Mouse (Mus musculus): ENCODE measurements around the gene B3gnt6.
"Not testable (repeated sequence)": the region's sequence is repeated elsewhere in the genome, so short reads cannot be mapped to it uniquely, and the experiment has no call there.

The B3gnt6 gene

DNA sequence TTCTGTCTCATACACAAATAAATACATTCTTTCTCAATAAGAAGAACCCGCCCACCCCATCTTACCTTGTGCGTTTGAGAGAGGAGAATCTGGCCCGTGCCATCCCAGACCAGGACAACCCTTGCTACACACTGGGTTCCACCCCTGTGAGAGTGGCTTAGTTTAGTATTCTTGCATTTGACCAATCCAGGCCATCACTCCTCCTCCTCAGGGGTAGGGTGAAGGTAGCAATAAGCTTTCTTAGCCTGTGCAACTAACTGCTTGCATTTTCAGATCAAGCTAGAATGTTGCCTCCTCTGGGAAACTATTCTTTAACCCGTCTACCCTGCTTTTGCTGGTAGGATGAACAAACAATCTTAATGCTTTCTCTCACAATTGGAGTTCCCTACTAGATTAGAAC, at the start of gene B3gnt6:
TSS of gene B3gnt6 (minus strand) at position 101 of the 400 bp plus-strand sequence.
- no peak for DNase-seq

DNA sequence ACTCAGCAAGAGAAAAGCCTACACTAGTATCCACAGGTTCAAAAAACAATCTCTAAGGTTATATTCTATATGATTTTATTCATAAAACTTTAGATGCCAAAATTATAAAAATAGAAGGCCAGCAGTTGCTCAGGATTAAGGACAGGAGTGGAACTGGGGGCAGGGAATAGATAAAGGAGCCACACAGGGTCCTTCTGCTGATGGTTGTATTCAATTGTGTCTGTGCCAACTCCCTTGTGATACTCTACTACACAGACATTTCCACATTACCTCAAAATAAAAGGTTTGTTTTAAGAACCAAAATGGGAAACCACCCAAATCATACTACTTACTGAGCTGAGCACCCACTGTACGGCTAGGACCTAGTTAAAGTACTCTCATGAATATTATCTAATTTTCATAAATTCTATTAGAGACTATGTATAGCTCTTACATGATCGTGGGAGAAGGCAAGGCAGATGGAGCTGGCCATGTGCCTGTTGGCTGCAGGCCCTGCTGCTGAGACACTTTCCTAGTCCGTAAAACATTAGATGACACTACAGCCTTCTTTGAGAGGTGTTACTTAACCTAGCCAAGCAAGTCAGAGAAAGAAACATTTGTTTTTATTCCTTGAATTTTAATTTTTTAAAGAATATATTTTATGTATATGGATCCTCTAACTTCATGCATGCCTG, 37.5 kb upstream of the B3gnt6 start:
- DNase-seq = peak; percentile 84

DNA sequence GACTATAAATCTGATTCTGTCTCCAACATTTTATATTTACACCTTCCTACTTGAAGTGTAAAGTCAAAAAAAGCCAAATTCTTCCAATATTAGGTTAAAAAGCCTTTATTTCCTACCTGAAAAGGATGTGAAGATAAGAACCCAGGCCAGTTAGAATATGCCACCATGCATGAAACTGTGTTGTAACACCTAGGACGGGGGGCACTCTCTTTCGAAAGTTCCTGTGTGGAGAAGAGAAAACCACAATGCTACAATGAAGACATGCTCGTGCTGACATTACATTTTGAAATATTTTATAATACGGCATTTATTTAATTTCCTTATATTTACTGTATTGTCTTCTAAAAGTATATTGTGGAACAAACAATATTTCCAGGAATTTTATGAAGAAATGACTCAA, 24.5 kb upstream of the B3gnt6 start:
- DNase-seq = no peak

- DNase-seq = no peak
Measured at GRCm38 (mm10) chr7:98216713-98217112, 17.4 kb upstream of the B3gnt6 start.

DNA sequence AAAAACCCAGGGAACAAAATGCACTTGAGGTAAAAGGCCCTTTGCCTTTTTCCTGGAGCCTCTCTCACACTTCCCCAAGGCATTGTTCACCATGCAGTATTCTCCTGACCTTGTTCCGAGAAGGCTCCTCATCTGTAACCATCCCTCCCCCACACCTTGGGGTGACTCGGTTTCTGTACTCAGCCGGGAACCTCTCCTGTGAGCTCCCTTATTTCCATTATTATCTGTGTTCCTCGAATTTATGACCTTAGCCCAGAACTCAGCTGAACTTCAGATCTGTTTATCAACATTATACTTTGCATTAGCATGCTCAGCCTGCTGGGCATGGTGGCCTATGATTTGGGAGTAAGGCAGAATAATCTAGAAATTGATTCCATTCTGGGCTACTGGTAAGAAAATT, 3.7 kb upstream of the B3gnt6 start:
- DNase-seq = no peak

- no peak for DNase-seq
Measured at GRCm38 (mm10) chr7:98201493-98202028, 2.3 kb upstream of the B3gnt6 start.

- DNase-seq = no peak
Measured at GRCm38 (mm10) chr7:98200396-98200795, 1.1 kb upstream of the B3gnt6 start.

GRCm38 (mm10) chr7:98195151-98195801, 4.0 kb downstream of the B3gnt6 start:
- no peak for DNase-seq

- DNase-seq = peak; percentile 14
Measured at GRCm38 (mm10) chr7:98194026-98194792, 5.1 kb downstream of the B3gnt6 start.

- peak; percentile 36 for DNase-seq
Measured at GRCm38 (mm10) chr7:98193515-98194025, 5.7 kb downstream of the B3gnt6 start.

DNA sequence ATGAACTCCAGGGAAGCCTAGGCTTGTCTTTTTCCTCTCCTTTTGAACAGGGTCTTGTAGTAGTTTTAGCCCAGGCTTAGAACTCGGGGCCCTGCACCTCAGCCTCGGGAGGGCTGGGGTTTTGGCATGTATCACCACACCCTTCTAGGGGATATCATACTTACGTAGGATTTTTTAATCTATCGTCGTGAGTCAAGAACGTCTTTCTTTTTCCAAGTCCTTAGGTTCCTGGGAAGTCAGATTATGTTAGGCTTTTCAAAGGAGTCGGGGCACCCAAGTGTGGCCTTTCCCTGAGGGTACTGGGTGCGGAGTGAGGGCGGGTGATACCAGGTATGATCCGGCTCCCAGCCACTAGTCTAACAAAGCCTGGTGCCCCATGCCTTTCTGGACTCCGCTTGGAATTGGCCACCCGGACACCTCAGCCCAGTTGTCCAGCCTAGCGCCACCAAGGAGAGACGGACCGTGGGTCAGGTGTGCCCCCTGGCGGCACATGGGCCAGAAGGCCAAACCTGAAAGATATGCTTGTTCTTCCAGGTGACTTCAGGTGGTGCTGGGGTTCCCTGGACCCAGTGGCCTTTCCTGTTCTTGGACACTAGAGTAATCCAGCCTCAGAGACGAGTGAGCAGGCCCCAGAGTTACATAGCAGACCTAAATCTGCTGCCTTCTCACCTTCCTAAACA, 7.6 kb downstream of the B3gnt6 start:
- no peak for DNase-seq

DNA sequence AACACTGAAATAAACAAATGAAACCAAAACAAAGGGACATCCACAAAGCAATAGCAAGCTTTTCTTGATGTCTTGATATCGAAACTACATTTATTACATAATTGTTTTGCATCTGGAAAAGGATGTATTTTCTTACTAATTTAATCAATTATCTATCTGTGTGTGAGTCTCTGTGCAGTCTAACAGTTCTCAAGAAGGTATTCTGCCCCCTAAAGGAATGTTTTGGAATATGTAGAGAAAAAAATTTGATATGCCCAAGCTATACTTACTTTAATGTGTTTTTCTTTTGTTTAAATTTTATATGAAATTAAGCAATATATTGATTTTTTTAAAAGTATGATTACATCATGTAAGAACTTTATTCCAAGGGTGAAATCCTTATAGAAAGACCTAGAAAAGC, 8.7 kb downstream of the B3gnt6 start:
- no peak for DNase-seq

GRCm38 (mm10) chr7:98189745-98190144, 9.5 kb downstream of the B3gnt6 start:
- DNase-seq = no peak

DNA sequence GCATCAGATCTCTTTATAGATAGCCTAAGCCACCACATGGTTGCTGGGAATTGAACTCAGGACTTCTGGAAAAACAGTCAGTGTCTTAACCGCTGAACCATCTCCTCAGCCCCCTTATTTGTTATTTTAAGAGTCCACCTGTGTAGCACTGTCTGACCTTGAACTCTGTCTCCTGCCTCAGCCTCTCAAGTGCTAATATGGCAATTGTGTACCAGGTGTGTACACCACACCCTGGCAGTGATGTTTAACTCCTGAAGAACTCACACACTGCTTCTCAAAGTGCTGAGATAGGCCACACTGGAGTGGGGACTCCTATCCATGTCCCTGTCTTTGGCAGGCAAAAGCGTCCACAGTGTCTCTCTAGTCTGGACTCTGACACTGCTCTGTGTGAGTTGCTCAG, 10.6 kb downstream of the B3gnt6 start:
- DNase-seq = no peak

GRCm38 (mm10) chr7:98188238-98188637, 11.0 kb downstream of the B3gnt6 start:
- DNase-seq = no peak

GRCm38 (mm10) chr7:98187332-98187731, 11.9 kb downstream of the B3gnt6 start:
- DNase-seq = not testable (repeated sequence)

DNA sequence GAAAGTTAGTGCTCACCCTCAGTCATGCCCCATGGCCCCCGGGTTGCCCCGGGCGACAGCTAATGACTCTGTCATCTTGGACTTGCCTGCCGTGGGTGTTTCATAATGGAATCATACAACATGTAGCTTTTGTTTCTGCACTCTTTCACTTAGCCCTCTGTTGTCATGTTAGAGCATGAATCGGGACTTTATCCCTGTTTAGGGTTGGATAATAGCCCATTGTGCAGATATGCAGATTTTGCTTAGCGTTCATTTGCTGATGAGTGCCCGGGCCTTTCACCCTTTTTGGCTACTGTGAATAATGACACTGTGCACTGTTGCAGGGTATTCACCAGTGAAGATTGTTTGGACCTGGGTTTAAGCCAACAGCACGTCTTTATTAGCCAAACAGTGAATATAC, 12.6 kb downstream of the B3gnt6 start:
- no peak for DNase-seq

DNA sequence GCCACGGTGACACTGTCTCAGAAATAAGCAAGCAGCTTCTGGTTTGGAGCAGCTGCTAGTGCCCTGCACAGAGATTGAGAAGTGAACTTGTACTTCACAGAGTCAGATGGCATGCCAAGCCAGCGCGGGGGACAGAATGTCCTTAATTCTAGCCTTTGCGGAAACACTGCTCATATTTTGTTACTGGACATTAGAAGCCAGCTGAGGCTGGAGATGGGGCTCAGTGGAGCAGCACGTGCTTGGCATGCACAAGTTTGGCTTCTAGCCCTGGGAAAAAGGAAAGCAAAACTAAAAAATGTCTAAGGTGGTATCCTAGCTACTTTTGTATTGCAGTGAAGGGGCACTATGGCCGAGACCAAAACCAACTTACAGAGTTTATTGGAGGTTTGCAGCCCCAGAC, 14.0 kb downstream of the B3gnt6 start:
- no peak for DNase-seq

- DNase-seq = no peak
Measured at GRCm38 (mm10) chr7:98178560-98179231, 20.6 kb downstream of the B3gnt6 start.

GRCm38 (mm10) chr7:98177929-98178559, 21.2 kb downstream of the B3gnt6 start, which contains the start of gene Capn5:
Gene Capn5, minus strand, starts transcription at chr7:98178274.
- peak; percentile 64 for DNase-seq

- no peak for DNase-seq
Measured at GRCm38 (mm10) chr7:98177566-98177928, 21.7 kb downstream of the B3gnt6 start.

- DNase-seq = no peak
Measured at GRCm38 (mm10) chr7:98177071-98177485, 22.2 kb downstream of the B3gnt6 start.
